Mouse (Mus musculus) erythroid progenitor cell, adult 5-6 weeks (primary cell): ENCODE results near the gene Tubgcp3. TPM values are rescaled to one million over a fixed set of nuclear protein-coding genes. Genes with fewer than 3 reads are reported as not detected.
"Not testable (repeated sequence)": the region's sequence is repeated elsewhere in the genome, so short reads cannot be mapped to it uniquely, and the experiment has no call there.

Source experiments
- ATAC-seq: replicated peaks from 2 replicates; pipeline ENCODE4 v1.8.0; 2016; ENCODE audit warnings: moderate number of reproducible peaks, mild to moderate bottlenecking, moderate TSS enrichment, inconsistent platforms; ENCODE audit not compliant: poor library complexity, low FRiP score, severe bottlenecking
- total RNA-seq, 2 experiments: library from RNA; stranded (forward) in 1 of 2; stranded (reverse) in 1 of 2; fragments of 150-400 nt in 1 of 2; fragments of 186-747, 209-891 nt in 1 of 2; gene quantifications; 2 replicates each; pipeline versions ENCODE4 v1.2.3 to v1.2.4; 2015 to 2017; ENCODE audit warnings: low replicate concordance in 2 of 2

The Tubgcp3 gene
- total RNA-seq, 2 experiments from 2014 or later, result 58.9 to 65.4 TPM

DNA sequence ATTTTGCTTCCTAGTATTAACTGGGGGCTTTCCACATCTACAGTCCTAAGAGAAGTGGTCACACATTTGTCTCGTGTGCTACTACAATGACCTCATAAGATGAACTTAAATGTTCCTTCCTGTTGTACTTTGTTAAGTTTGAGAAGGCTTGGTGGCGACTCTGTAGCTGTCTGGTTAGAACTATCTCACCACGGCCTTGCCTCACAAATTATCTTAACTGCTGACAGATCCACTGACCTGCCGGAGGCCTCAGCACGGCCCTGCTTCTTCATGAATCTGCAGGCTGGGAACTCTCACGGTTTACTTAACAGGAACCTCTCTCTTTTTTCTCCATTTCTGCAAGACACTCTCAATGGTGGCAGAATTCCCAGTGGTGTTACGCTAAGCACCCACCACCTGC, 27.2 kb downstream of the Tubgcp3 start:
- no peak for ATAC-seq

- ATAC-seq, result no peak
Measured at GRCm38 (mm10) chr8:12644341-12644740, 27.7 kb downstream of the Tubgcp3 start.

DNA sequence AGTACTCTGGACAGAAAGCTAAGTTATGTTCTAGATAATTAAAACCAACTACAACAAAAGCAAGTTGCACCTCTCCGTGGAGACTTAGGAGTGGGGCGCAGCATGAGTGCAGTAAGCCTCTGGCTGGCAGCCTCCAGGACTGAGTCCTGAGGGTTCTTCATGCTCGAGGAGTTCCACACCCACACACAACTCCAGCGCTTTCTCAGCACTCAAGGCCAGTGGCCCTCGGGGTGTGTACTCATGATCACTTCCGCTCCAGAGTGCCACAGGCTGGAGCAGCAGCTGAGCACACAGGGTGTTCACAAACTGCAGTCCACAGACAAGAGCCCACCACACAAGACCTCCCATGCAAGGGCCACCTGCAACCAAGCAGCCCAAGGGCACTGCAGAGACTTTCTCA, 30.5 kb downstream of the Tubgcp3 start:
- no peak for ATAC-seq

GRCm38 (mm10) chr8:12638446-12638845, 33.6 kb downstream of the Tubgcp3 start:
- ATAC-seq, result no peak

DNA sequence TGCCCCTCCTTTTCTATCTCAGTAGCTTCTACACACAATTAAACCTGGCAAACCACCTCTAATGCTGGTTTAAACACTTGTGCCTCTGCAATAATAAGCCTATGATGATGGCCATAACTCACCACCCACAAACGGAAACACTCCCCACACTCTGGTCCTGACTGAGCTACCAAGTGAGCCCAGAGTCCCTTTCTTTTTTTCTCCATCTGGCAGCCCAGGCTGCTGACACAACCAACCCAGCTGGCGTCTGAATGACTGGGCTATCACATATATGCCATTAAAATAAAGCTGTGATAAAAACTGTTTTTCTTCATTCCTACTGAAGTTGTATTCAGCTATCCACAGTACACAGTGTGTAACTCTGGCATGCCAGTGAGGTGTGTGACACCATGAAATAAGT, 36.7 kb downstream of the Tubgcp3 start:
- no peak for ATAC-seq

DNA sequence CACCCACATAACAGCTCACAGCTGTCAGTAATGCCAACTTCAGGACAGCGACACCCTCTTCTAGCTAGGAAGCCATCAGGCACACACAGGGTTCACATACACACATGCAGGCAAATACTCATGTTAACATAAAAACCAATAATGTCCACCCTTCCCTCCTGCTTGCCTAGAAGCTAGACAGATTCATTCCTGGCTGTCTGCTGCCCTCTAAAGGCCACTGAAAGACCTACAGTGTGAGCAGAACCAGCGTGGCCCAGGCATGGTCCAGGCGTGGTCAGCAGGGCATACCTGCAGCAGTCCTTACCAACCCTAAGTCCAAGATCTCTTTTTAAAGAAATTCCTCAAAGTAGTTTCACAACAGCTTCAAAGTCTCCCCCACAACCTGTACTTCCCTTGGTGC, 43.0 kb downstream of the Tubgcp3 start:
- ATAC-seq, result peak; percentile 60

DNA sequence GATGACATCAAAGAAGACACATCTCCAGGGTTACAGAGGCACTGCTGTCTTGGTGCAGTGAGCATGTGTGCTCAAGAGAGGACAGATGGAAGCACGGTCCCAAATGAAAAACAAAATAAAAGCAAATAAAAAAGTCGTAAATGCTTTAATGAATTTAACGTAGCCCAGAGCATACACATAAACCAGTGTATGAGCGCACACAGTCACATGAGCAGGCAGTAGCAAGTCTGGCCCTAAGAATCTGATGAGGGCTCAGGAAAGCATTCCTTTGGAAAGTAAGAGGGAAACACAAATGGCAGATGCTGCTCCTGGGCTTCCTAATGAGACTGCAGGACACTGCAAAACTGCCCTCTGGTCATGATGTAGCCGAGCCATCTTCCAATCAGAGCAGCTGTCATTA, 46.2 kb downstream of the Tubgcp3 start:
- no peak for ATAC-seq

GRCm38 (mm10) chr8:12621550-12622222, 50.4 kb downstream of the Tubgcp3 start:
- no peak for ATAC-seq

DNA sequence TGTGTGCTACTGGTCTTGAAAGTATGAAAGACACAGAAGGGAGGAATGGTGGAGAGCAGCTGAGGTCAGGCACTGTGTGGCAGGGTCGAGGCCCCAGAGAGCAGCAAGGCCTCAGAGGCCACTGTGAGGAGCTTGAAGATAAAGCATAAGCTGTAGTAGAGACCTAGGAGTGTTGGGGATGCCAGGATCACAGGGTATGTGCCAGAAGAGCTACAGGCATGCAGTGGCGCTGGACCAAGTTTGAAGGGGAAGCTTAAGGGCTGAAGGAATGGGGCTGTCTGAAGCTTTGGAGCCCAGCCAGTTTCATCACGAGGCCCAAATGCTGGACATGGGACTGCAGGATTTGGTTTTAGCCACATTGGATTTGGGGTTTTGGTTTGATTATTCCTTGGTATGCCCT, 54.7 kb downstream of the Tubgcp3 start:
- ATAC-seq, result not testable (repeated sequence)

GRCm38 (mm10) chr8:12613201-12613600, 58.8 kb downstream of the Tubgcp3 start:
- no peak for ATAC-seq

GRCm38 (mm10) chr8:12609752-12610449, 62.1 kb downstream of the Tubgcp3 start:
- no peak for ATAC-seq

- no peak for ATAC-seq
Measured at GRCm38 (mm10) chr8:12608810-12609209, 63.2 kb downstream of the Tubgcp3 start.

DNA sequence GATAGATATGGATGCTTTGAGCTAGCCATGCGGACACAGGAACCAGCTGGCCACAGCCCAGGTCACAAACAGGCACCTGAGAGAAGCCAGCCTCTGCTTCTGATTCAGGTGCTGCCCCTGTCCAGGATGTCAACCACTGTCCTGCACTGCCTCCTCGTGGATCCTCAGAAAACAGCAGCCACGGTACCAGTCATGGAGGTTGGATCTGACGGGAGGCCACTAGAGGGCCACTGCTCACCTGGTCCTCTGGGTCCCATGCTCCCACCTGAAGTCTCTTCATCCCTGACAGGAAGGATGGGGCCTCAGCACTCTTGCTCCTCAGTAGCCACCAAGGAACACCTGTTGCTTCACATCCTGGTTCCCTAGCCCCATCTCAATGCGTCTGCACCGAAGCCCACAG, 64.8 kb downstream of the Tubgcp3 start:
- peak; percentile 52; the same call in 1 of the 2 replicates for ATAC-seq

DNA sequence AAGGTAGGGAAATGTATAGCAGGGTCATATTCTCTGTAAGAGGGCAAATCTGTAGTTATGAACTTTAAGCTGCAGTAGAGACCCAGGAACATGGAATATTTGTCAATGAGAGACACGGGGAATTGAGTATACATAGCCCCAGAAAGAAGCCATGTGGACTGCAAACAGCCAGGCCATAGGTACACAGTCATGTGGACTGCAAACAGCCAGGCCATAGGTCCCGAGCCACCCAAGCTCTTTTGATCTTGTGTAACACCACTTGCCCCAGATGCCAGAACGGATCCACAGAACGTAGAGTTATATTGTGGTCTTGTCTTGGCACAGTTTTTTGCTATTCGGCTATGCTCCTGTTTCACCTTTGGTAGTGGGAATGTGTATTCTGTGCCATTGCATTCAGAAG, 88.3 kb downstream of the Tubgcp3 start:
- ATAC-seq, result no peak

DNA sequence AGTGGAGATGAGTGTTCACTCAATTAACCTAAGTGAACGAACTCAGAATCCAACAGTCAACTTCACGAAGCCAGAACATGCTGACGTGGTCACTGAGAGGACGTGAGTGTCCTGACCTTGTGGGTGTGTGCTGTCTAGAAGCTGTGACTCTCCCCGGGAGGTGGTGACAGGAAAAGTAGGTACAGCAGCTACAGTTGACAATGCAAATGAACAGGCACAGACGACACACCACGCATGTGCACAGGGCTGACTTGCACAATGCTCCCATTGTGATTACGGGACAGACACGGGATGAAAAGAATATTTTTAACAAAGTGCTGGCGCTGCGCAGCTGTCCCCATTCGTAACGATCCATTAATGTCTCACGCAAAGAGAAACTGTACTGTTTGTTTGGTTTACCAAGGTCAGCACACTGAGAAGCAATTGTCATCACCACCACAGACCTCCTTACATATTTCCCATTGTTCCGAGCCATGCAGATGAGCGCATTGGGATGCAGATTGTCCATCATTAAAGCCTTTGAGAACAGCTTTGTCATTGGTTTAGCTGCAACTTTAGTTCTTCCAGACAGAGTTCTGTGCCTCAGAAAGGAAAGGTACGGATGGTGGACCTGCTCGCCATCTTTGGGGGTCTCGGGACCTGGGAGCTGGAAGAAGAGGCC, 92.6 kb downstream of the Tubgcp3 start:
- not testable (repeated sequence) for ATAC-seq

GRCm38 (mm10) chr8:12576739-12577138, 95.3 kb downstream of the Tubgcp3 start:
- no peak for ATAC-seq

DNA sequence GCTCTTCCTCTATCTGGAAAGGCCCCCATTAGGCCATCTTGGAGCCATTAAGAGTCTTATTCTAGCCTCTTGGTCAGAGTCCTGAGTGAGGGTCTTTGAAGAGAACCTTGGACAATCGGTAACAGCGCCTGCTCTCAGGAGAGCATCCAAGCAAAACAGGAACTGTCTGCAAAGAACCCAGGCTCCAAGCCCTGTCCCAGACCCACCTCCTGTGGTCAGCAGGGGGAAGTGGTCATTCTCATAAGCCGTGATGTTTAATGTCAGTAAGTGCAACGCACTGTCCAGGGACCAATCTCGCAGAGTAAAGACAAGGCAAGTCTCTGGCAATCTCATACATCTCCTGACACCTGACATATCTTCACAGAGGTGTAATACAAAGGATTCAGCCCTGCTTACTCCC, 96.0 kb downstream of the Tubgcp3 start:
- no peak for ATAC-seq

DNA sequence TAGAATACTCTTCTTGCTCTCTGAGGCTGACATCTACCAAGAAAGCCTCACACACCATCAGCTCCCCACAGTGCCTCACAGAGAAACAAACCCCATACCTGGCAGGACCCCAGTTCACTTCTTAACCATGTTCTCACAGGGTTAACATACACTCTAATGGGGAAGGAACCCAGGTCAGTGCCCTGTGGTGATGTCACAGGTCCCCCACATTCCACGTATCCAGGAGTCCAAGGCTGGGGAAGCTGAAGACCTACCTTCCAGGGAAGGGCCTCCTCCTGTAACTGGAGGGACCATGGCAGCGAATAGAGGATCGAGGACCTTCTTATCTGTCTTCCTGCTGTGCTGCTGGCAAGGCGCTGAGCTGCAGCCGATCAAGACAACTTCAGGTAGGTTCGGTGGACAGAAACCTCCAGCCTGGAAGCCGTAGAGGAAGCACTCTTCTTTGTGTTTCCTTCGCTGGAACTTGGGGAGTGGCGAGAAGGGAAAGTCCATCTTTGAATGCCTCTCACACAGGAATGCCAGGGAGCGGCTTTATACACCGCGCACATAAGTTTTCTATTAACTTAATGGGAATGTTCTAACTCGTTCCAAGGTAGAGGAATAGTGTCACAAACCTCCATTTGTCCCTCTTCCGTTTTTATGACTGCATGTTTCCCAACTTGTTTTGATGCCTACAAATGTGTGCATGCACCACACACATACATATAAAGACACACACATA, 99.1 kb downstream of the Tubgcp3 start, which contains the start of gene Spaca7:
Gene Spaca7, plus strand, starts transcription at position 216 of the 721 bp plus-strand sequence.
- ATAC-seq, result no peak

- no peak for ATAC-seq
Measured at GRCm38 (mm10) chr8:12566509-12566908, 105.5 kb downstream of the Tubgcp3 start.

DNA sequence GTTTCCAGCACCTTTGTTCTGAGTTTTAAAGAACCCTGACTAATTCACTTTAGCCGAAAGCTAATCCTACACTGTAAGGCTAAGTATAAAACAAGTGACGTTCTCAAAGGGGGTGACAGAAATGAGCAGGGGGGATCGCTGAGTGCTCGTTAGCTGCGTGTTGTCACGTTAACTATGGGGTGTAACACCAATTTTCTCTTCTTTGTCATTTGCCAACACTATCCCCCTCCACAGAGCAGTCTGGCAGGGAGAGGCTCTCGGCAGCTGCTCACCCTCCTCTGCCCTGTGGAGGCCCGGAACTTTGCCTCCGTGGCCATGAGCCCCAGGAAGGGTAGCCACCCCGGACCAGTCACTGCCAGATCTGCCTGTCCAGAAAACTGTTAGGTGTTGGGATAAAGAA, 106.6 kb downstream of the Tubgcp3 start:
- no peak for ATAC-seq
